Mouse (Mus musculus): ENCODE measurements at regions not wholly inside any gene's neighbourhood (a gene's known extent, or its start where the extent isn't known, plus 50 kb on each side); places are given as distances from the start of the nearest gene placed in this dataset.
A peak's percentile ranks its signal among the peaks of the same experiment; 100 is the strongest.

DNA sequence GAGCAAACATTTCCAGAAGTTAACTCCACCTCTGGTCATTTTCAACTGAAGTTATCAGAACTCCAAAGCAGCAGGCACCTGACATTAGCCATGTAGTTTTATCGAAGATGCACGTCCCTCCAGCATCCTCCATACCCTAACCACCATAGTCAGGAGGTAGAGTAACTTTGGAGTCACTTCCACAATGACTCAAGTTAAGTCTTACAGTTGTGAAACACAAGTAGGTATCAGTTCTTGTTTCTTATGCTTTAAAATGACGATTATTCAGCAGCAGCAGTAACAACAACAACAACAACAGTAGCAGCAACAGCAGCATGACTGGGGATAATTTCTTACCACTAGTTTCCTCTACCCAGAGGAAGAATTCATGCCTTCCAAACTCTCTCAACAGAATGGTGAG is 51.3 kb upstream of the Tank start:
- Histone ChIP-seq H3K4me3 (replicated peaks in 1 of 3; ENCODE audit: low read depth in 2 of 3, low read length in 2 of 3, poor library complexity in 1 of 3) (no peak overlapping the region), H3K9me3 (replicated peaks; ENCODE audit: low read length) (no peaks in the 10 kb centered on the region), H3K4me2 (ENCODE audit: insufficient read depth, low read depth, poor library complexity, severe bottlenecking) (no peak overlapping the region), H3K27ac (ENCODE audit: insufficient read depth, low read depth) (no peak overlapping the region), H3K79me2 (replicated peaks; ENCODE audit: control insufficient read depth, extremely low read depth, insufficient read depth, poor library complexity, severe bottlenecking) (no peaks in the 10 kb centered on the region), H3K4me1 (ENCODE audit: control insufficient read depth in 1 of 2, insufficient read depth in 2 of 2) (peaks cover 0 to 4% of the 10 kb centered on the region in 2 experiments; a peak in 2 of 4 replicates), H3K27me3 (replicated peaks) (no peaks in the 10 kb centered on the region), H3K9ac (ENCODE audit: insufficient read depth, low read depth) (no peak overlapping the region), H3K36me3 (replicated peaks in 1 of 2; ENCODE audit: control insufficient read depth in 1 of 2, insufficient read depth in 1 of 2, low read length in 1 of 2) (no peaks in the 10 kb centered on the region)
- in situ Hi-C loops (cut with MboI; ENCODE audit: low pct_ligation_motif_present, low pct_unique_long_range_greater_than_20kb, low sequenced_read_pairs) = no loop called here
- dilution Hi-C loops (cut with MboI; ENCODE audit: extremely low pct_ligation_motif_present, extremely low pct_unique_long_range_greater_than_20kb, low sequenced_read_pairs) = no loop called here
- DNase-seq (ENCODE audit: extremely low read depth) = no peak
- TF ChIP-seq IRF4 (IDR thresholded peaks at IDR 0.05; ENCODE audit: low read depth, low read length) (peak; percentile 62; the same call in 1 of the 2 replicates), JUND (conservative IDR thresholded peaks at IDR 0.05; ENCODE audit: low read depth, low read length) (no peak), EP300 (IDR thresholded peaks at IDR 0.05; ENCODE audit: low read length) (peak; percentile 51; the same call in 1 of the 2 replicates)

- in situ Hi-C loops (cut with MboI; ENCODE audit: low pct_ligation_motif_present, low pct_unique_long_range_greater_than_20kb, low sequenced_read_pairs) = no loop called here
- Histone ChIP-seq H3K27ac (ENCODE audit: insufficient read depth, low read depth) (no peak overlapping the region), H3K36me3 (replicated peaks in 1 of 2; ENCODE audit: control insufficient read depth in 1 of 2, insufficient read depth in 1 of 2, low read length in 1 of 2) (no peaks in the 10 kb centered on the region), H3K4me3 (replicated peaks in 1 of 3; ENCODE audit: low read depth in 2 of 3, low read length in 2 of 3, poor library complexity in 1 of 3) (no peak overlapping the region), H3K27me3 (replicated peaks) (no peaks in the 10 kb centered on the region), H3K9ac (ENCODE audit: insufficient read depth, low read depth) (no peak overlapping the region), H3K9me3 (replicated peaks; ENCODE audit: low read length) (no peaks in the 10 kb centered on the region), H3K4me1 (ENCODE audit: control insufficient read depth in 1 of 2, insufficient read depth in 2 of 2) (peaks cover 0 to 4% of the 10 kb centered on the region in 2 experiments; a peak in 2 of 4 replicates), H3K4me2 (ENCODE audit: insufficient read depth, low read depth, poor library complexity, severe bottlenecking) (no peak overlapping the region), H3K79me2 (replicated peaks; ENCODE audit: control insufficient read depth, extremely low read depth, insufficient read depth, poor library complexity, severe bottlenecking) (no peaks in the 10 kb centered on the region)
- no peak for DNase-seq (ENCODE audit: extremely low read depth)
- no peak for TF ChIP-seq JUN (IDR thresholded peaks at IDR 0.05; ENCODE audit: insufficient read depth, low read depth, low read length)
- TF ChIP-seq USF1 (IDR thresholded peaks at IDR 0.05; ENCODE audit: low read depth, low read length) = no peak
- no peak for TF ChIP-seq EP300 (IDR thresholded peaks at IDR 0.05; ENCODE audit: low read length)
- no peak for TF ChIP-seq ZNF384 (IDR thresholded peaks at IDR 0.05; ENCODE audit: low read depth, low read length)
- no peak for TF ChIP-seq MAFK (IDR thresholded peaks at IDR 0.05; ENCODE audit: insufficient replicate concordance, low read length)
- TF ChIP-seq ELF1 (IDR thresholded peaks at IDR 0.05; ENCODE audit: low read depth, low read length) = no peak
- no peak for TF ChIP-seq RCOR1 (conservative IDR thresholded peaks at IDR 0.05; ENCODE audit: low read depth, low read length)
- TF ChIP-seq TCF12 (IDR thresholded peaks at IDR 0.05; ENCODE audit: low read depth, low read length) = no peak
- no peak for TF ChIP-seq MXI1 (IDR thresholded peaks at IDR 0.05; ENCODE audit: low read depth, low read length)
- no peak for TF ChIP-seq POLR2AphosphoS2 (IDR thresholded peaks at IDR 0.05; ENCODE audit: low read depth, low read length)
- no peak for TF ChIP-seq JUND (conservative IDR thresholded peaks at IDR 0.05; ENCODE audit: low read depth, low read length)
- no peak for TF ChIP-seq MYC (IDR thresholded peaks at IDR 0.05; ENCODE audit: low read depth, low read length)
- dilution Hi-C loops (cut with MboI; ENCODE audit: extremely low pct_ligation_motif_present, extremely low pct_unique_long_range_greater_than_20kb, low sequenced_read_pairs) = no loop called here
These were observed 54.2 kb upstream of the Tank start for GRCm38 (mm10) chr2:61524060-61524734.
